Mouse (Mus musculus) inflammation-experienced regulatory T-cells (primary cell): Measurements from ENCODE around the gene Fabp3. TPM values are rescaled to one million over a fixed set of nuclear protein-coding genes. Genes with fewer than 3 reads are reported as not detected.

ENCODE experiments used
- polyA plus RNA-seq, 2 experiments: library from polyadenylated mRNA; unstranded; fragments of 100-300 nt; shearing (Covaris generic); gene quantifications; one replicate each; pipeline ENCODE4 v1.2.1; 2017

Gene Fabp3
- 1 to 10 TPM in 1 of 2 experiments, under 1 TPM in 1; 0.58 to 2.9 TPM for polyA plus RNA-seq

DNA sequence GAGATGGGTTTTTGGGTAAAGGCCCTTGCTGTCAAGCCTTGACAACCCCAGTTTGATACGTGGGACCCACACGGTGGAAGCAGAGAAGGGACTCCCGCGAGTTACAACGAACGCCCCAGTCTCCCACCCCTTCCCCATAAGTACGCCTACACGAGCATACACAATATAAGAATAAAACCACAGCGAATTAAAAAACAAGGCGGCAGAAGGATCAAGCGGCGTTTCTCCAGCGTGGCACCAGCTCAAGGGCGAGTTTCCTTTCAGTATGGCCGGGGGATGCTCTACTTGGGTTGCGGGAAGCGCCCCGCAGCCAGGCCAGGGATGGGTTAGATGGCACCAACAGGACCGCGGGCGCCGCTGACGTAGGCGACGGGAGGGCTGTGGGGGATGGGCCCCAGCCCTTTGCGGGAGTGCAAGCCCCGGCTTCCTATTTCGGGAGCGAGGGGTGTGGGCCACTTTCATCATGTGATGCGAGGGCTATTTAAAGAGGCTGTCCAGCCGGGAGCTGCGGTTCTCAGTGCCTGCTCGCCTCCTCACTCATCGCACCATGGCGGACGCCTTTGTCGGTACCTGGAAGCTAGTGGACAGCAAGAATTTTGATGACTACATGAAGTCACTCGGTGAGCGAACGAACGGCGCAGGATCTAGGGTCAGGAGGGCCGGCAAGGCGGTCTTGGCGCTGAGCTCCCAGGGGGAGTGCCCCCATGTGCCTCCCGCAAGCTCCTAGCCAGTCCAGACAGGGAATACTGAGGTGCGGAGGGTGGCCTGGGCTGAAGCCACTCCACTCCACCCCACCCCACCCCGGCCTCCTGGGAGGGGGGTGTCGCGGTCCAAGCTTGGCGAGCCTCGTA is at the start of gene Fabp3, which contains the start of gene Gm10570:
Fabp3 (plus strand) TSS at position 365 of the 851 bp plus-strand sequence.
Gm10570 (minus strand) TSS at position 444 of the 851 bp plus-strand sequence.

DNA sequence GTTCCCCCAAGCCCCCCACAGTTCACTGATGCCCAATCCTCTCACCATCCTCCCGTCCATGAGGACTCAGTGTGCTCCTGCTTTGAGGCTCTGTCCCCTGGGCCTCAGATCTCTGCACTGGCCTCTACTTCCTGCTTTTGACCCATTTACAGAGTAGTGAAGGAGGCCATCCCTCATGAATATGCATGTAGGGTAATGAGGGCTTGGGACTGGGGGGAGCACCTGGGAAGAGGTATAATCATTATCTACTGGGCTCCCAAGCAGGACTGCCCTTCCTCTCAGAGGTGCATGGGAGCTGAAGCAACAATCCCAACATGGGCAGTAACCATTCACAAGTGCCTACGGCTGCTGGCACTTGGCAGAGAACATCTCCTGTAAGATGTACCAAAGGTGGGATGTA is 29.3 kb upstream of the Fabp3 start, which contains the start of gene Serinc2:
Serinc2 (minus strand) TSS at position 101 of the 400 bp plus-strand sequence.

GRCm38 (mm10) chr4:130359486-130360237 is 51.3 kb downstream of the Fabp3 start, which contains the start of the genes Zcchc17 and Snrnp40:
TSS of gene Zcchc17 (minus strand) at chr4:130359943.
TSS of gene Snrnp40 (plus strand) at chr4:130360132.

Other genes with a start within 250 kb of the Fabp3 start
- 10 to 100 TPM; 67.5 to 67.8 TPM for gene Pef1, start 206.0 kb upstream of the Fabp3 start, polyA plus RNA-seq
- not detected for gene Hcrtr1, start 169.2 kb upstream of the Fabp3 start, polyA plus RNA-seq
- gene Tinagl1, start 133.5 kb upstream of the Fabp3 start, polyA plus RNA-seq: 1 to 10 TPM in 1 of 2 experiments, under 1 TPM in 1; 0.24 to 2.8 TPM
- not detected for gene Gm853, start 86.2 kb upstream of the Fabp3 start, polyA plus RNA-seq
- gene Serinc2, start 29.4 kb upstream of the Fabp3 start, polyA plus RNA-seq: under 1 TPM in 1 of 2 experiments, not detected in 1; 0.60 TPM
- 1 to 10 TPM in 1 of 2 experiments, under 1 TPM in 1; 0.33 to 1.8 TPM for gene Gm10570, start 79 bp downstream of the Fabp3 start, polyA plus RNA-seq
- 10 to 100 TPM; 58.3 to 68.3 TPM for gene Zcchc17, start 51.3 kb downstream of the Fabp3 start, polyA plus RNA-seq
- 100 to 1,000 TPM; 110 to 113 TPM for gene Snrnp40, start 51.5 kb downstream of the Fabp3 start, polyA plus RNA-seq